Mouse (Mus musculus) liver, adult 2 months (tissue): ENCODE data around the gene Phldb3. TPM values are rescaled to one million over a fixed set of nuclear protein-coding genes. Genes with fewer than 3 reads are reported as not detected.

ENCODE experiments used
- DNase-seq: peaks from one replicate; pipeline ENCODE4 v3.0.0-alpha.2; 2011; ENCODE audit warnings: low read depth, low spot score; ENCODE audit errors: extremely low read depth
- H3K27ac ChIP-seq: fragments of 200-500 bp; replicated peaks from 2 replicates; pipeline ENCODE4 v1.5.1; 2012; ENCODE audit warnings: low read depth, mild to moderate bottlenecking, control low read depth, inconsistent platforms, low read length; ENCODE audit not compliant: insufficient read depth
- H3K27me3 ChIP-seq: fragments of 200-500 bp; 2 replicates; pipeline ENCODE4 v1.6.1; 2012; ENCODE audit warnings: mild to moderate bottlenecking, moderate library complexity, low read length, inconsistent platforms; ENCODE audit not compliant: control insufficient read depth, insufficient read depth
- H3K36me3 ChIP-seq: fragments of 200-500 bp; 2 replicates; pipeline ENCODE4 v1.6.1; 2012; ENCODE audit warnings: low read length, inconsistent platforms; ENCODE audit not compliant: control insufficient read depth, insufficient read depth
- H3K4me1 ChIP-seq: fragments of 200-500 bp; 2 replicates; pipeline ENCODE4 v1.6.1; 2011; ENCODE audit warnings: low read length; ENCODE audit not compliant: control insufficient read depth, insufficient read depth
- H3K4me3 ChIP-seq: fragments of 200-500 bp; 2 replicates; pipeline ENCODE4 v1.5.1; 2011; ENCODE audit warnings: low read depth, mild to moderate bottlenecking, control low read depth, low read length, moderate library complexity; ENCODE audit not compliant: insufficient read depth
- H3K79me2 ChIP-seq: fragments of 200-500 bp; 2 replicates; pipeline ENCODE4 v1.6.1; 2012; ENCODE audit warnings: inconsistent platforms, mild to moderate bottlenecking, low read length, moderate library complexity; ENCODE audit not compliant: control insufficient read depth, insufficient read depth
- H3K9ac ChIP-seq: fragments of 200-500 bp; 2 replicates; pipeline ENCODE4 v1.6.1; 2012; ENCODE audit warnings: low read depth, mild to moderate bottlenecking, control low read depth, inconsistent platforms, low read length
- CTCF ChIP-seq: fragments of 200-500 bp; IDR thresholded peaks from 2 replicates; pipeline ENCODE4 v1.5.1; 2011; ENCODE audit warnings: low read depth, low read length, control low read depth
- POLR2A ChIP-seq: fragments of 200-500 bp; IDR thresholded peaks from 2 replicates; pipeline ENCODE4 v1.6.1; 2011; ENCODE audit warnings: low read length, control low read depth; ENCODE audit not compliant: insufficient read depth; ENCODE audit errors: extremely low read depth
- WGBS: fragments of 180-500 bp; shearing (Covaris S2); methylation state at CpG from one replicate; pipeline ENCODE4 v1.1.7; 2018; 5-methylcytosine and 5-hydroxymethylcytosine counted together
- polyA plus RNA-seq: library from polyadenylated mRNA; depleted of rRNA; stranded (reverse); fragments of >200 nt; gene quantifications from 2 replicates; pipeline ENCODE4 v1.2.3, GENCODE M21; 2012; rRNA removed
- total RNA-seq: library from RNA; depleted of rRNA; stranded (reverse); fragments of >200 nt; gene quantifications from 2 replicates; pipeline ENCODE4 v1.2.3, GENCODE M21; 2014; rRNA removed

The Phldb3 gene
- total and polyA plus RNA-seq, 2 experiments: 1.4 to 3.5 TPM

DNA sequence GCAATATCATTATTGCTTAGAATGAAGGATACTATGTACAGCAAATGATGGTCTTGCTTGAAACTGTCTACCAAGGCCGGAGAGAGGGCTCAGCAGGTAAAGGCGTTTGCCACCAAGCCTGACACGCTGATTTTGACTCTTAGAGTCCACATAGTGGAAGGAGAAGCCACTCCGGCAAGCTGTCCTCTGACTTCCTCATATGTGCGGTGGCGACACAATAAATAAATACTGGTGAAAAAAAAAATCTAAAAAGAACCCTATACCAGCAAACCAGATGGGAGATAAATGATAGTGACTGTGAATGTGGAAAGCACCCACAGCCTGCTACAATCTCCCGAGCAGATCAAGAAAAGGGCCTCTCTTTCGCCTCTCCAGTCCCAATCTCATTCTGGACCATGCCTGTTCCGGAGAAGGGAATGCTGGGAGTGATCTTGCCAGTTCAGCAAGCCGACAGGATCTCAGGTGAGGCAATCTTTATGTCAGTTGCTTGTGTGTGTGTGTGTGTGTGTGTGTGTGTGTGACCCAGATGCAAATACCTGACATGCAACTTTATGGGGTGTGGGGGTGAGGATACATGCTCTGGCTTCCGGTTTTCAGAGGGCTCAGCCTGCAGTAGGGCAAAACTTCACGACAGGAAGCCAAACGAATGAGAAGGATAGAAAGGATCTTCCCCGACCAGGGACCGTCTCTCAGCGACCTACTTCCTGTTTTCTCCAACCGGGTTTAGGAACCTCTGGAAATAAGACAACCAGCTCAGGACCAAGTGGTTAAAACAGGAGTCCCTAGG, 50.7 kb downstream of the Phldb3 start:
- 70% methylated on average over 17 of the region's 17 CpGs for WGBS
- no peaks in the 10 kb centered on the region for H3K36me3 ChIP-seq
- no peak overlapping the region for H3K9ac ChIP-seq
- DNase-seq: no peak
- H3K27ac ChIP-seq: no peak overlapping the region
- no peaks in the 10 kb centered on the region for H3K4me1 ChIP-seq
- TF ChIP-seq CTCF (no peak), POLR2A (no peak)
- H3K79me2 ChIP-seq: no peaks in the 10 kb centered on the region
- H3K4me3 ChIP-seq: no peak overlapping the region
- H3K27me3 ChIP-seq: no peaks in the 10 kb centered on the region

DNA sequence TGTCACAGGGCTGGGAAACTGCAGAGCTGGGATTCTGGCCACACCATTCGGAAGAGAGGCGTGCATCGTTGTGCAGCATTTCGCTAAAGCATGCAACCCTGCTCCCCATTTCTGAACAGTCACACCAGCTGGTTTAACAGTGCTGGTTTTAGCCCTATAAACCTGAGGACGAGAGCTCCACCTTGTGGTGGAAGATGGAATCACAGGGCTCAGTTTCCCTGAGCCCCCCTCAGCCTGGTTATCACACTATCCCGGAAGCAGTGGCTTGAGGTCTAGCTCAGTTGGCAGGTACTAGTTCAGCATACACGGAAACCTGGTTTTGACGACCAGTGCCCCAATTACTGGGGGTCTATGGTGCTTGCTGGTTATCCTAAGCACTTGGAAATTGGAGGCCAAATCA, 52.0 kb downstream of the Phldb3 start:
- DNase-seq: peak; percentile 28
- Histone ChIP-seq H3K4me3 (no peak overlapping the region), H3K79me2 (no peaks in the 10 kb centered on the region), H3K36me3 (no peaks in the 10 kb centered on the region), H3K27me3 (no peaks in the 10 kb centered on the region), H3K27ac (no peak overlapping the region), H3K9ac (no peak overlapping the region), H3K4me1 (no peaks in the 10 kb centered on the region)
- no peak for TF ChIP-seq POLR2A
- TF ChIP-seq CTCF: peak; percentile 79
- 11% methylated on average over 8 of the region's 8 CpGs for WGBS

DNA sequence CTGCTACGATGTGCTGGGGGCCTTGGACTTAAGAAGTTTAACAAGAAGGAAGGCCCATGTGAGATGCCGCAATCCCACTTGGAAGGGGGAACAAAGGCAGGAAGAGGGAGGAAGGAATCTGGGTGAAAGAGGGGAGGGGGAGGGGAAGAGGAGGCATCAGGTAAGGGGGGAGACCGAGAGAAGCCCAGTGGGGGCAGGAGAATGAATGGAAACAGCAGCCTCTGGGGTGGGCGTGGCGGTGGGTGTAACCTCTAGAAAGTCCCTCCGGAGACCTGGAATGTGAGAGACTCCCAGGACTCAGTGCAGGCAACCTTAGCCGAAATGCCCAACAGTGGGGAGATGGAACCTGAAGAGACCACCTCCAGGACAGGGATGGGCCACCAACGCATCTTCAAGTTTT, 53.7 kb downstream of the Phldb3 start:
- Histone ChIP-seq H3K36me3 (no peaks in the 10 kb centered on the region), H3K4me1 (no peaks in the 10 kb centered on the region), H3K27ac (no peak overlapping the region), H3K27me3 (no peaks in the 10 kb centered on the region), H3K79me2 (no peaks in the 10 kb centered on the region), H3K9ac (no peak overlapping the region), H3K4me3 (no peak overlapping the region)
- no peak for DNase-seq
- TF ChIP-seq POLR2A: no peak
- no peak for TF ChIP-seq CTCF
- WGBS: 52% methylated on average over 8 of the region's 8 CpGs

DNA sequence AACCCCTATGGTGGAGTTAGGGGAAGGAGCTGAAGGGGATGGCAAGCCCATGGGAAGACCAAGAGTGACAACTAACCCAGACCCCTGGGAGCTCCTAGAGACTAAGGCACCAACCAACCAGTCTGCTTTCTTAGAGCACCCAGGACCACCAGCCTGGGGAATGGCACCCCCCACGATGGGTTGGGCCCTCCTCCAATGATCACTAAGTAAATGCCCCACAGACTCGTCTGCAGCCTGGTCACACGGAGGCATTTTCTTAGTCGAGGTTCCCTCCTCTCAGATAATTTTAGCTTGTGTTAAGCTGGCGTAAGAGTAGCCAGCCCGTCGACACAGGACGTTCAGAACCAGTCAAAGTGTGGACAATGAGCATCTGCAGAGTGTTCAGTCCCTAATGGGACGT, 54.4 kb downstream of the Phldb3 start:
- Histone ChIP-seq H3K27ac (no peak overlapping the region), H3K9ac (no peak overlapping the region), H3K27me3 (no peaks in the 10 kb centered on the region), H3K4me1 (no peaks in the 10 kb centered on the region), H3K4me3 (no peak overlapping the region), H3K36me3 (no peaks in the 10 kb centered on the region), H3K79me2 (no peaks in the 10 kb centered on the region)
- 75% methylated on average over 9 of the region's 9 CpGs for WGBS
- DNase-seq: no peak
- no peak for TF ChIP-seq POLR2A
- no peak for TF ChIP-seq CTCF

DNA sequence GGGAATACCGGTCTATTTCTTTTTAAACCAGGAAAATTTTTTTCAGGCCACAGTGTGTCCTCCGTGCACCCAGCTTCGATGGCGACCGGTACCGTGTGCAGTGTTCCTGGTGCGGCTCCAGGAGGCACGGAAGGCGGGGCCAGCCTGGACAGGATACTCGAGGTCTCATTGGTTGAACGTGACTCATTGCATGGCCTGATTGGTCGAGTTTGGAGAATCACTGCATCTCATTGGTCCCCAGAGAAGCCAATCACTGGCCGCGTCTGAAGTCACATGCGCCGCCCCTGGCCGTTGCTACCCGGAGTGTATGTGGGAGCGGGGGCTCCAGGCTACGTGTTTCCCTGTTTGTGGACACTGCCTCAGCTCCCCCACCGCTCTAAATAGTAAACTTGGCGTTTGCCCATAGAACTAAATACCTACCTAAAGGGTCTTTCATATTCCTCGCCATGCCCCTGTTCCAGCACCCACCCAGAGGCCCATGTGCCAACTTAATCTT, 61.4 kb downstream of the Phldb3 start:
- no peaks in the 10 kb centered on the region for H3K27me3 ChIP-seq
- no peaks in the 10 kb centered on the region for H3K4me1 ChIP-seq
- H3K9ac ChIP-seq: no peak overlapping the region
- H3K27ac ChIP-seq: no peak overlapping the region
- no peaks in the 10 kb centered on the region for H3K79me2 ChIP-seq
- WGBS: 86% methylated on average over 23 of the region's 23 CpGs
- H3K36me3 ChIP-seq: no peaks in the 10 kb centered on the region
- H3K4me3 ChIP-seq: no peak overlapping the region
- DNase-seq: no peak
- TF ChIP-seq POLR2A: no peak
- no peak for TF ChIP-seq CTCF

DNA sequence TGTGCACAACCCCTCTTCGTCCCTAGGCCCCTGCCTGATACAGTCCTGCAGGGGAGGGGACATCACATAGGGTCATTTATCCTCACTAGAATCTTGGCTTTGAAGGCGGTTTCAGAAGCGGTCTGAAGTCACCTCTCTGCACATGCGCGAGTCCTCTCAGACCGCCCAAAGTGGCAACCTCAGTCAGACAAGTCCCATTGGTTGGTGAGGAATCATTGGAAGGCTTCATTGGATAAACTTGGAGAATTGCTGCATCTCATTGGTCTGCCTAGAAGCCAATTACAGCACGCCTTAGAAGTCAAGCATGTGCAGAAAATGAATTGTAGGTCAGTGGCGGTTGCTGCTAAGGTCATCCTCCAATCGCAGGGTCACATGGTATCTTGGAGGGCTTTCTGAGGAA, 66.0 kb downstream of the Phldb3 start, which contains the start of gene Tex101:
Gene Tex101, minus strand, starts transcription at position 101 of the 400 bp plus-strand sequence.
- H3K4me1 ChIP-seq: no peaks in the 10 kb centered on the region
- 86% methylated on average over 9 of the region's 9 CpGs for whole genome bisulfite sequencing
- TF ChIP-seq CTCF: no peak
- no peak for TF ChIP-seq POLR2A

More for the DNA sequence above, 66.0 kb downstream of the Phldb3 start, which contains the start of gene Tex101:
- DNase-seq: no peak
- Histone ChIP-seq H3K36me3 (no peaks in the 10 kb centered on the region), H3K9ac (no peak within 1 kb of the TSS), H3K4me3 (no peak within 1 kb of the TSS), H3K27ac (no peak within 1 kb of the TSS), H3K79me2 (no peaks in the 10 kb centered on the region), H3K27me3 (no peaks in the 10 kb centered on the region)

Other genes starting within 250 kb of the Phldb3 start
- 0.20 and 0.83 TPM in 2 replicates for gene Kcnn4, start 240.5 kb upstream of the Phldb3 start, total RNA-seq
- gene Kcnn4, start 240.5 kb upstream of the Phldb3 start, polyA plus RNA-seq: 0.55 and 0.66 TPM in 2 replicates
- gene Smg9, start 211.1 kb upstream of the Phldb3 start, total RNA-seq: 3.7 and 5.0 TPM in 2 replicates
- 11.7 and 17.8 TPM in 2 replicates for gene Smg9, start 211.1 kb upstream of the Phldb3 start, polyA plus RNA-seq
- not detected in 2 replicates for gene Irgc1, start 158.5 kb upstream of the Phldb3 start, total RNA-seq
- gene Irgc1, start 158.5 kb upstream of the Phldb3 start, polyA plus RNA-seq: 0.20 TPM in 1 of 2 replicates, not detected in the other
- 0.18 and 1.1 TPM in 2 replicates for gene Plaur, start 148.3 kb upstream of the Phldb3 start, total RNA-seq
- gene Plaur, start 148.3 kb upstream of the Phldb3 start, polyA plus RNA-seq: 0.22 and 0.97 TPM in 2 replicates
- 2.1 and 3.5 TPM in 2 replicates for gene Cadm4, start 128.7 kb upstream of the Phldb3 start, total RNA-seq
- gene Cadm4, start 128.7 kb upstream of the Phldb3 start, polyA plus RNA-seq: 5.3 and 6.5 TPM in 2 replicates
- gene Zfp428, start 103.8 kb upstream of the Phldb3 start, total RNA-seq: 1.4 TPM in 2 replicates
- gene Zfp428, start 103.8 kb upstream of the Phldb3 start, polyA plus RNA-seq: 2.3 and 3.3 TPM in 2 replicates
- gene AC161166.1, start 98.3 kb upstream of the Phldb3 start, total RNA-seq: not detected in 2 replicates
- gene AC161166.1, start 98.3 kb upstream of the Phldb3 start, polyA plus RNA-seq: not detected in 2 replicates
- gene Irgq, start 80.1 kb upstream of the Phldb3 start, total RNA-seq: 3.0 and 4.8 TPM in 2 replicates
- 12.5 and 14.0 TPM in 2 replicates for gene Irgq, start 80.1 kb upstream of the Phldb3 start, polyA plus RNA-seq
- not detected in 2 replicates for gene Pinlyp, start 64.6 kb upstream of the Phldb3 start, total RNA-seq
- gene Pinlyp, start 64.6 kb upstream of the Phldb3 start, polyA plus RNA-seq: not detected in 2 replicates
- gene Xrcc1, start 64.5 kb upstream of the Phldb3 start, total RNA-seq: 4.8 and 7.4 TPM in 2 replicates
- 12.6 and 17.1 TPM in 2 replicates for gene Xrcc1, start 64.5 kb upstream of the Phldb3 start, polyA plus RNA-seq
- gene Ethe1, start 23.2 kb upstream of the Phldb3 start, total RNA-seq: 71.1 and 91.4 TPM in 2 replicates
- 227 and 244 TPM in 2 replicates for gene Ethe1, start 23.2 kb upstream of the Phldb3 start, polyA plus RNA-seq
- gene Zfp575, start 23.1 kb upstream of the Phldb3 start, total RNA-seq: not detected in 2 replicates
- gene Zfp575, start 23.1 kb upstream of the Phldb3 start, polyA plus RNA-seq: 0.02 TPM in 1 of 2 replicates, not detected in the other
- not detected in 2 replicates for gene Lypd3, start 25.8 kb downstream of the Phldb3 start, total RNA-seq
- gene Lypd3, start 25.8 kb downstream of the Phldb3 start, polyA plus RNA-seq: not detected in 2 replicates
- not detected in 2 replicates for gene Tex101, start 65.9 kb downstream of the Phldb3 start, total RNA-seq
- not detected in 2 replicates for gene Tex101, start 65.9 kb downstream of the Phldb3 start, polyA plus RNA-seq
- not detected in 2 replicates for gene BC049730, start 98.5 kb downstream of the Phldb3 start, total RNA-seq
- not detected in 2 replicates for gene BC049730, start 98.5 kb downstream of the Phldb3 start, polyA plus RNA-seq
- gene Gm4763, start 116.1 kb downstream of the Phldb3 start, total RNA-seq: not detected in 2 replicates
- not detected in 2 replicates for gene Gm4763, start 116.1 kb downstream of the Phldb3 start, polyA plus RNA-seq
- gene Cd177, start 149.5 kb downstream of the Phldb3 start, total RNA-seq: not detected in 2 replicates
- gene Cd177, start 149.5 kb downstream of the Phldb3 start, polyA plus RNA-seq: 0.06 and 0.09 TPM in 2 replicates
- not detected in 2 replicates for gene Ceacam10, start 166.4 kb downstream of the Phldb3 start, total RNA-seq
- not detected in 2 replicates for gene Ceacam10, start 166.4 kb downstream of the Phldb3 start, polyA plus RNA-seq